Mouse (Mus musculus): ENCODE data around the gene Kcnh3.

Kcnh3 gene

DNA sequence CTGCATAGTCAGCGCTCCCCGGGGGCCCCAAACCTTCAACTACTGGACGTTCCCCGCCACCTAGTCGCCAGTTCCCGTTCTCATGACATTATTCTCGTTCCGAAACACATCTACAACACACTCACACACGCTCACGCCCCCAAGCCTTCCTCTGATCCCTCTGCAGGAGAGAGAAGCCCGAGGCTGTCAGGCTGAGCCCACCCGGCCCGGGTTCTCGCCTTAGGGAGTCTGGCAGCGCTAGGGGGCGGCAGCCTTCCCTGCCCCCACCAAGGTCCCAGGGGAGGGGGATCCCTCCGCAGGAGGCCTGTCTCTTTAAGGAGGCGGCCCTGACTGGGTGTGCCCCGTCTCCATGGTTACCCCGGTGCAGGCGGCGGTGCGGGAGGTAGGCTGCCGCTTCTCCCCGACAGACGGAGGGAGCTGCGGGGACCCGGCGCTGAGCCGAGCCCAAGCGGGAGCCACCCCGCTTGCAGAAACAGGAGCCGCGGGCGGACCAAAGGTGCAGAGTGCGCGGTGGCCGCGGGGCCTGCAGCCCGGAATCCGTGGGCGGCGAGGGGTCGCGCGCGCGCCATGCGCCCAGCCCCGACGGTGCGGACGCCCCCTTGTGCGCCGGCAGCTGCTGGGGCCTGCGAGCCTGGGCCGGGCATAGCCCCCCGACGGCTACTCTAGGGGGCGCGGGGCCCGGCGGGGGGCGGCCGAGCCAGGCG, at the start of gene Kcnh3:
Kcnh3 (plus strand) TSS at position 654 of the 704 bp plus-strand sequence.
- DNase-seq (ENCODE audit: low spot score): peak; percentile 61

- DNase-seq (ENCODE audit: low spot score): no peak
Observed at GRCm38 (mm10) chr15:99179639-99180038, 45.0 kb upstream of the Kcnh3 start.

- no peak for DNase-seq (ENCODE audit: low spot score)
Observed at GRCm38 (mm10) chr15:99184217-99184914, 40.3 kb upstream of the Kcnh3 start.

DNA sequence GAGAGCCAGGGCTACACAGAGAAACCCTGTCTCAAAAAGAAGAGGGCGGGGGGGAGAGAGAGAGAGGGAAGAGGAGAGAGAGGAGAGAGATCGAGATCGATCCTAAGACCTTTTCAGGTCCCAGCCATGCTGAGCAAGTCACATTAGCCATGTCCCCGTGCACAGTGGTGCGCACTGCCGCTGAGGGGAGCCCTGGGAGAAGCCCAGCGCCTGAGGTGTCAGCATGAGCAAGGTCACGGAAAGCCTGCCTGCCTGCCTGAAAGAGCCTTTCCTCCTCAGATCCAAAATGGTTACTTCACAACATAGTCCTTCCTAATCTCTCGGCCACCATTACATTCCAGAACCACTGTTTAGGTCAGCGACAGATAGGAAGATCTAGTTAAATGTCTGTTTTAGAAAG, 30.3 kb upstream of the Kcnh3 start:
- DNase-seq (ENCODE audit: low spot score): no peak

DNA sequence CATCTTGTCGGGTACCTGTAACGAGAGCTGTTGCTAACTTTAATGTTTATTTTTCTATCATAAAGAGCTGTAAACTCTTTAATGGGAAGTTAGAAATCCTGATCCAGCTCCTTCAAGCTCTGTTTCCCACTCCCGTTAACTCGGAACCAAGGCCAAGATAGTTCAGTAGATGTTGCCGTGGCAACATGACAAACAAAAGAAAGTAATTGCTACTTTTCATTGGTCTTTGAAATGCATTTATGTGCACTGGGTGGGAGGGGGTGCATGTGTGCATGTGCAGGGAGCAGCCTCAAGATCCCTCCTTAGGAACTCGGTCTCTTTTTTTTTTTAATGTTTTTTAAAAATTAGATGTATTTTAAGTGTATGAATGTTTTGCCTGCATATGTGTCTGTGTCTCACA, 29.6 kb upstream of the Kcnh3 start:
- DNase-seq (ENCODE audit: low spot score): no peak

DNA sequence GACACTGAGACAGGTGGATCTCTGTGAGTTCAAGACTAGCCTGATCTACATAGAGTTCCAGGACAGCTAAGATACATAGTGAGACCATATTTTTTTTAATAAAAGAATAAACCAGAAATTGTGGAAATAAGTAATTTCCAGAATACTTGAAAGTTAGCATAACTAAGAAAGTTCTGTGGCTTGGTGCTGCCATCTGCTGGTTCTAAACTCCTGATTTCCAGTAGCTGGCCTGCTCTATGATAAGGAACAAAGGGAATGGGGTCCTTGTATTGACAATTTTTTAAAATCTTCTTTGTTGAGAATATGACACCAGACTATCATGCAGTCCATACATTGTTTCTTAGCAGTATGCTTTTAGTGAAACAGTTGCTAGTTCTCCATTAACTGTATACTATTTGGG, 25.9 kb upstream of the Kcnh3 start:
- DNase-seq (ENCODE audit: low spot score): no peak

DNA sequence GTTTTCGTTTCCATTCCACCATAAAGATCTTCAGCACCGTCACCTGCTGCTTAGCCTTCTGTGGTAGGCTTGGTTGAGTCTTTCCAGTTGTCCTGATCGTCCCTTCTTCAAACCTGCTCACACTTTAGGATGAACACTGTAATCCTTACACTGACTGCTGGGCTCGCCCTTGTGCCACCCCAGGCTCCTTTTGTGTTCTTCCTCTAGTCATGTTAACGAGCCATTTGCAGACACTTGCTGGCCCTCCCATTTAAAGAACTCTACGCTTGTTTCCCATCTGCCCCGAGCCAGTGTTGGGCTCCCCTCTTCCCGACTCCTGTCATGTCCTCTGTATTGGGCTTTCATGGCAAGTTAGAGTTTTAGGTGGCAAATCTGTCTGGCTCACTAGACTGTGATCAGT, 18.7 kb upstream of the Kcnh3 start:
- DNase-seq (ENCODE audit: low spot score): no peak

DNA sequence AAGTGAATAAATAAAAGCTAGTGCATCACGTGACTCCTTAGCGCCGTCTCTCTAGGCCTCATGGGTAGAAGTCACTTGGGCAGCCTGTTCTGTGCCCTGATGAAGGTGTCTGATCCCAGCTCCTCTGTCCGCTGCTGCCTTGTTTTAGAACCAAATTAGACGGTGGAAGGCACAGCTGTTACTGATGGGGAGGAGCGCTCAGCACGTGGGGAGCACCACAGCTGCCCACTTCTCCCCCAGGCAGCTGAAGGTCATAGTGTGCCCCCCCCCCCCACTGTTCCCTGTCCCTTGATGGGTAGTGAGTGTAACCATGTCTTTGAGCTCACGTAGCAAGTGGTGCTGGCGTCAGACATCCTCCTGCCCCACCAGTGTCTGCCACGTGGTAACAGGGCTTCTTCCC, 11.5 kb upstream of the Kcnh3 start:
- DNase-seq (ENCODE audit: low spot score): no peak

DNA sequence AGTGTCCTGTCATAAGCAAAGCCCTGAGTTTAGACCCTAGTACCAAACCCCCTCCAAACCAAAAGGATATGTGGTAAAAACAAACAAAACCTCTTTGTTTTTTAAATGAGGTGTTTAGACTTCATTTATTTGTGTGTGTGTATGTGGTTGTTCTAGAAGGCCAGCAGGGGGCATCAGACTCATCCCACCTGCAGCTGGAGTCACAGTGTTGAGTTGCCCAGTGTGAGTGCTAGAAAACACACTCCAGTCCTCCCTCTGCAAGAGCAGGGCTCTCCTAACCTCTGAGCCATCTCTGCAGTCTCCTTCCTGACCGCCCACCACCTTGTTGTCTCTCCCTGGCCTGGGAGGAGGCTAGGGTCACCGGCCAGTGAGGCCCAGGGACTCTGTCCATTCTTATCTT, 9.7 kb upstream of the Kcnh3 start:
- DNase-seq (ENCODE audit: low spot score): peak; percentile 35

GRCm38 (mm10) chr15:99215741-99216463, 8.8 kb upstream of the Kcnh3 start:
- DNase-seq (ENCODE audit: low spot score): peak; percentile 61

DNA sequence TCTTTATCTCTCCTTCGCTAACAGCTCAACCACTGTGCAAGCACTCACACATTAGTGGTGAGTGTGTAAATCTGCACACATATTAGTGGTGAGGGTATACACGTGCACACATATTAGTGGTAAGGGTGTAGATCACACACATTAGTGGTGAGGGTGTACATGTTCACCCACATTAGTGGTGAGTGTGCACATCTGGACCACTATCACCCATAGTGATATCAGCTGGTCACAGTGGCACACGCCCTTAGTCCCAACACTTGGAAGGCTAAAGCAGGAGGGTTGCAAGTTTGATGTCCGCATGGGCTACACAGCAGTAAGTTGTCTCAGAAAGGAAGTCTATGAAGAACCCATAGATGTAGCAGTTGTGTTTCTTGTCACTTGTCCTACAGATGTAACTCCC, 7.0 kb upstream of the Kcnh3 start:
- no peak for DNase-seq (ENCODE audit: low spot score)

DNA sequence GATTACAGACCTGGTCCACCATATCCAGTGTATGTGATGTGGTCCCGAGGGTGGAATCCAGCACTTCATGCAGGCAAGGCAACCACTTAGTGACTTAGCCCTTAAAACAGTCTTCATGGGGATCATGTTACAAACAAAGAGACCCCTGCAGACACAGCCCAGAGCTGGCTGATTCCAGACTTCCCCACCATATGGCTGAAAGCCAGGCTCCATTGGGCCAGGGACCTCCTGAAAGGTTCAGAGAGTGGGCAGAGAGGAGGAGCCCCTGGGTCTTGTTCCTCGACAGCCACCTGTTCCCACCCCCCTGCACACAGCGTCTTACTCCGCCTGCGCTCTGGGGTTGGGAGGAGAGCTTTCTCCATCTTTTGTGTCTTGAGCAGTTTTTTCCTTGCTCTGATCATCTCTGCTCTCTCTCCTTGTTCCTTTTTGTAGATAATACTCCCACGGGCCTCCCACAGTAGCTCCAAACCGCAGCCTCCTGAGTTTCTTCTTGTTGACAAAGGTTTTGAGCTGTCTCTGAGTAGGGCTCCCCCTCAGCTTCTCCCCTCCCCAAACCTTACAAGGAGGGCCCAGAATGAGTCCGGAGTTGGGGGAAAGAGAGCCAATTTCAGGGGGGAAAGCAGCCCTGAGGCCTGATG, 3.2 kb upstream of the Kcnh3 start:
- no peak for DNase-seq (ENCODE audit: low spot score)

DNA sequence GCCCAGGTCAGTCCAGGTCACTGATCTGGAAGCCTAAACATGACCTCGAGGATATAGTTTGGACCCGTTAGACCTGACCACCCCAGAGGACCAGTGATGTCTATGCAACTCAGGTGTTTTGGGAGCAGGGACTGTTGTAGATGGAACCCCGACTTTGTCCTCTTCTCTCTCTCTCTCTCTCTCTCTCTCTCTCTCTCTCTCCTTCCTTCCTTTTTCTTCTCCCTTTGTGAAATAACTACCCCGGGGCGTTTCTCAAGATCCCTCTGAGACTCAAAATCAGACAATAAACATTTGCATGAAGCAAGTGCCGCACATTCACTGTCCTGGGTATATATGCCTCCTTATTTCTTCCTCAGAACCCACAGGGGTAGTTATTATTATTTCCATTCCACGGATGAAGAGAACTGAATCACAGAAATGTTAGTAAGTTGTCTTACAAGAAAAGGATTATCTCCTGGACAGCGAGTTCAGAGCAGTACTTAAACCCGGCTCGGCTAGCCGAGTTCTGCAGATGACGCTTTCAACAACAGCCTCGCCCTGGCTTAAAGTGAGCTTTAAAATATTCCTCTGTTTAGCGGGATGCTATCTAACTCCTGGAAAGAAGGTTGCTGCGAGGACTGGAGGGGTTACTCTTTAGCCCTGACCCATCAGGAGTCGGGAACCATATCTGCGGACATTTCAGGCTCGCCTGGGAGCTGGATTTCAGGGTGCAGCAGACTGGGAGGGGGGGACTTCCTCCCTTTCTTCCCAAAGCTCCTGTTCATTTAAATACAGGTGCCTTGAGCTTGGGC, 1.7 kb upstream of the Kcnh3 start:
- no peak for DNase-seq (ENCODE audit: low spot score)

GRCm38 (mm10) chr15:99223585-99224207, 965 bp upstream of the Kcnh3 start:
- DNase-seq (ENCODE audit: low spot score): no peak

DNA sequence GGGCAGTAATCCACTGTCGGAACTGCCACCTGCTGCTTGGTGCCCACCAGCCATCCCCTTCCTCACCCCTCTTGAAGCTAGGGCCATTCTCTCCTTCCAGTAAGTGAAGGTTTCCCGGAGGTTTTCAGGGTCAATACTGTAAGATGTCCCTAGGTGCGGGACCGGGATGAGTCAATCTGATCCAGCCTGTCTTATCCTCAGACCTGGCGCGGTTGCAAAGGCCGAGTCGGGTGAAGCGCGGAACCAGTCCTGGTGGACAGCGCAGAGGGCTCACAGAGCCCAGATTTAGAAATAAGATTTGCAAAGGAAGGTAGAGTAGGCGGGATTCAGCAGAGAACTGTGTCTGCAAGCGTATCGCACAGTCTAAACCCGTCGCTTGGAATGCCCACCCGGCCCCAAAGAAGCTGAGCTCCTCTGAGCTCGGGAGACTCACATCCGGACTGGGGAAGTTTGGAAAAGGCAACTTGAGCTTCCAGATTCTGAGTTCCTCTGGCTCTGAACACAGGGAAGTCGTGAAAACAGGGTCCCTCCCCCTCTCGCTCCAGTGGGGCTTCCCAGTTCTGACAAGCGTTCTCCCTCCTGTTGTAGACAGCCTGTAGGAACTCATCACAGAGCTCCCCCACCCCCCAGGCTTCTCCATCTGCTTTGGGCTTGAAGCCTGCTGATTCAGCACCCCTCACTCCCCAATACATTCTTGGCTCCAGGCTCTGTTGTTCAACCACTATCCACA, 585 bp downstream of the Kcnh3 start:
- DNase-seq (ENCODE audit: low spot score): no peak

DNA sequence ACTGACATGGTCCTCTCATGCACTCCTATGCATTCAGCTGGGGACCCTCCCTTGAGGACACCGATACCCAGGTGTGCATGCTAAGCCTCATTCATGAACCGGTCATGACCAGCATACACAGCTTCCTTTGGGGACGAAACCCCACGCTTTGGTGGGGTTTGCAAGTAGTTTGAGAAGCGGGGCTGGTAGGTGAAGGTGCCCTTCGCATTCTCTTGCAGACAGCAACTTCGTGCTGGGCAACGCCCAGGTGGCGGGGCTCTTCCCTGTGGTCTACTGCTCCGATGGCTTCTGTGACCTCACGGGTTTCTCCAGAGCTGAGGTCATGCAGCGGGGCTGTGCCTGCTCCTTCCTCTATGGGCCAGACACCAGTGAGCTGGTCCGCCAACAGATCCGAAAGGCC, 1.4 kb downstream of the Kcnh3 start:
- DNase-seq (ENCODE audit: low spot score): no peak

DNA sequence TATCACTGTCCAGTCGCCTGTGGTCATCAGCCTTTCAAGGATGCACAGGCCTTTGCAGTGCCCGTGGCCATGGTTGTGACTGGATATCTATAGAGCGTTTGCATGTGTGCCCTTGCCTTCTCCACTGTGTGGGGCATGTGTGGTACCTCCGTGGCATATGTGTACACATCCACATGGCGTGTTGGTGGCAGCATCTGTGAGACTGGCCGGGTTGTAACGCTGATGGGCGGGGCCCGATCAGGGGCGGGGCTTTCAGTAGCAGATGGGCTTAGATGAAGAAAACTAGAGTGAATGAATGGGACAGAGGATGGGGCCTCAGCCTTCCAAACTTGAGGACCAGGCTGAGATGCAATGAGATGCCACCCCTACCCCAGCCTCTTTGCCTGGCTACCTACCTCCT, 7.3 kb downstream of the Kcnh3 start:
- DNase-seq (ENCODE audit: low spot score): no peak

DNA sequence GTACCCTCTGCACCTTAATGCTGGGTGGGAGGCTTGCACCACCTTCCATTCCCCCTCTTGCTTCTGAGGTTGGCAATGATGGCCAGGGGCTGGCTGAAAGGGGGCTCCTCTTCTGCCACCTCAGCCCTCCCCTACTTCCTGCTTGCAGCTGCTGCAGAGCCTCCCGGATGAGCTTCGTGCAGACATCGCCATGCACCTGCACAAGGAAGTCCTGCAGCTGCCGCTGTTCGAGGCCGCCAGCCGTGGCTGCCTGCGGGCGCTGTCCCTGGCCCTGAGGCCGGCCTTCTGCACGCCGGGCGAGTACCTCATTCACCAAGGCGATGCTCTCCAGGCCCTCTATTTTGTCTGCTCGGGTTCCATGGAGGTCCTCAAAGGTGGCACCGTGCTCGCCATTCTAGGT, 9.1 kb downstream of the Kcnh3 start:
- no peak for DNase-seq (ENCODE audit: low spot score)

DNA sequence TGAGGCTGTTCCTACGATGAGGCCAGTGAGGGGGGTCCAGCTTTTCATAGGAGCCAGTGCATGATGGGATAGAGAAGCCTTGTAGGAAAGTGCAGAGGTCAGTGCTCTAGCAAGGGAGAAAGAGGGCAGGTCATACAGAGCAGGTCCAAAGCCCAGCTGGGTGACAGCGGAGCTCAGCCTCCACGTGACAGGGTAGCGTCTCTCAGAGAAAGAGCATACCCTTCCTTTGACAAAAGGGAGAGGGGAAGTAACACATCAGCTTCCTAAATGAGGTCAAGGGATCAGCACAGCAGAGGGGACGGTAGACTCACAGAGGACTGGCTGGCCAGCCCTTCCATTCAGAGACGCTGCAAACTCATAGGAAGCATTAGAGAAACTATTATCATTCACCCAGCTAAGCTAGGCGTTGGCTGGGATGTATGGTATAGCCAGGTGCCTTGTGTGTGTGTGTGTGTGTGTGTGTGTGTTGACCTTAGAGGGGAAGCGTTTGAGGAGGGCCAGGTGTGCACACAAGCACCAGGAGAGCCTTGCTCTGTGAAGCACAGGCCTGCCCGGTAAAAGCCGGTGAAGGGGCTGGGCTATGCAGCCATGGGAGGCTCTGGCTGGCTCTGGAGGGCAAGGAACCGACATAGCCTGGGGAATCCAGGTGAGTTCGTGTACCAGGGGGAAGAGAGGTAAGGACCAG, 9.8 kb downstream of the Kcnh3 start:
- peak; percentile 73 for DNase-seq (ENCODE audit: low spot score)

DNA sequence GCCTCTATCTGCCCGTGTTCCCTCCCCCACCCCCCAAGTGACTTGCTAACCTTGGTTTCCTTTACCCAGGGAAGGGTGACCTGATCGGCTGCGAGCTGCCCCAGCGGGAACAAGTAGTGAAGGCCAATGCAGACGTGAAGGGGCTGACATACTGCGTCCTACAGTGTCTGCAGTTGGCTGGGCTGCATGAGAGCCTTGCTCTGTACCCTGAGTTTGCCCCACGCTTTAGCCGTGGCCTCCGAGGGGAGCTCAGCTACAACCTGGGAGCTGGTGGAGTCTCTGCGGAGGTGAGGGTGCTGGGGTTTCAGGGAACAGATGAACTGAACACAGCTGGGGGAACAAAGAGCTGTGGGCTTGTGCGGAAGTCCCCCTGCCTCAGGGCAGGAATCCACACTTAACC, 13.3 kb downstream of the Kcnh3 start:
- no peak for DNase-seq (ENCODE audit: low spot score)
